Mouse (Mus musculus): ENCODE measurements around the gene Apoa5. TPM values are rescaled to one million over a fixed set of nuclear protein-coding genes. Genes with fewer than 3 reads are reported as not detected.

Gene Apoa5
- polyA plus RNA-seq (2012; fragmentation: generic; extraction: Trizol), result under 1 TPM in 1 of 2 experiments, not detected in 1; 0.02 TPM

GRCm38 (mm10) chr9:46268343-46268873 is at the start of gene Apoa5:
Apoa5 (plus strand) TSS chr9:46268633.

GRCm38 (mm10) chr9:46228491-46228890 is 39.9 kb upstream of the Apoa5 start, which contains the start of gene Apoa1:
Apoa1 (plus strand) TSS chr9:46228580.

GRCm38 (mm10) chr9:46235596-46235648 is 33.0 kb upstream of the Apoa5 start, which contains the start of gene Apoc3:
Apoc3 (minus strand) TSS chr9:46235636.

DNA sequence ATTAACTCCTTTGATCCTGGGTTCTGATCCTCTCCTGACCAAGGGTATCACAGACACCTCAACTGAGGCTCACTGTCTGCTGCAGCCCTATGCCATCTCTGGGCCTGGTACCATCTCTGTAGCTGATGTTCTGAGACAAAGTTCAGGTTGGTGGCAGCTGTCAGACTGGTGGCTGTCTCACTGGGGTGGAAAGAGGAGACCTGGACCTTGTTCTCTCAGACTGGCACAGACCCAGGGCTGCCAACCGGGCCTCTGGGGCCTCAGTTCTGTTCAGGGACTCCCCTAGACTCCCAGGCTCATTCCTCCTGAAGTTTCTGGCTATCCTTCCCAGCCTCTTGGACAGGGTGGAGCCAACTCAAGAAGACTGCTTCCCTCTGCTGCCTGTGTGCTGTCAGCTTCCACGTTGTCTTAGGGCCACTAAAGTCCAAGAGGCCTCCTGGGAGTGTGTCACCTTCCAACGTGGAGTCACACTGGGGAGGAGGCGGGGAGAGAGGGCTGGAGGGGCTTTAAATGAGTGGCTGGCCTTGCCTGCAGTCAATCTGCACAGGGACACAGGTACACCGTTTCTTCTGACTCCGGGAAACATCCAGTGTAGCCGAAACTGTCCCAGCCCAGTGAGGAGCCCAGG is 27.8 kb upstream of the Apoa5 start, which contains the start of gene Apoa4:
TSS of gene Apoa4 (plus strand) at position 171 of the 628 bp plus-strand sequence.

GRCm38 (mm10) chr9:46272677-46273454 is 4.4 kb downstream of the Apoa5 start, which contains the start of gene Zpr1:
Zpr1 (plus strand) TSS chr9:46273064.

DNA sequence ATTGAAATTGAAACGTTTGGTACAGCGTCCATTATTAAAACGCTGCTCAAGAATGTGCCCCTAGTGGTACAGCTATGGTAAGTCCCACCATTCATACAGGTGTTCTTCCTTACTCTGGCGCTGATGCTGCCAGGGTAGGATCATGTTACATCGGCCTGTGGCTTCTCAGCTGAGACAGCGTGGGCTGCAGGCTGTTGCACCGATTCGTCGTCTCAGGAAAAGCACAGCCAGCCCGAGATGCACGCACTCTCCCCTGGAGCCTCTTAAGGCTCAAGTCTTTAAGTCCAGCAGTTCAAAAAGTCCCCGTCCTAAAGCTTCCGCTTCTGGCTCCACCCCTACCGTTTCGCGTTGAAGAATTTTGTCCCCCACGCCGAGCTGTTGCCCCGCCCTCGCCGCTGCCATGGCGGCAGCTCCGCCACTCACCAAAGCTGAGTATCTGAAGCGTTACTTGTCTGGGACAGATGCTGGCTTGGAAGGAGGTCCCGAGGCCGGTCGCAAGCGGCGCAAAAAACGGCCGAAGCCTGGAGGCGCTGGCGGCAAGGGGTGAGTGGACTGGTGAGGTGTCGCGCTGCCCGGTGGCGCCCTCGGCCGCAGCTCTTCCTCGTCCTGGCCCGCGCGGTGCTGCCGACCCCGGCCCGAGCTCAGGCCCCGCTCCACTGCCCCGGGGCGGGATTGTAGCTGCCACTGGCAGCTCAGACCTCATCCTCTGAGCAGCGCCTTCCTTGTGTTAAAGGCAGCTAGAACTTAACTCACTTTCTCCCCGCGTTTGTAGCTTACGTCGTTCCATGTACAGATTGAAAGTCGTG is 14.4 kb downstream of the Apoa5 start, which contains the start of gene Bud13:
TSS of gene Bud13 (plus strand) at position 378 of the 806 bp plus-strand sequence.

GRCm38 (mm10) chr9:46319886-46320285 is 51.5 kb downstream of the Apoa5 start, which contains the start of gene 4931429L15Rik:
4931429L15Rik (minus strand) TSS chr9:46319986.

Other genes starting within 250 kb of the Apoa5 start
- gene Apoa1, start 40.1 kb upstream of the Apoa5 start, polyA plus RNA-seq (2012; fragmentation: generic; extraction: Trizol), result under 1 TPM; 0.07 to 0.09 TPM
- not detected for gene Apoc3, start 33.0 kb upstream of the Apoa5 start, polyA plus RNA-seq (2012; fragmentation: generic; extraction: Trizol)
- gene Apoa4, start 27.9 kb upstream of the Apoa5 start, polyA plus RNA-seq (2012; fragmentation: generic; extraction: Trizol), result not detected
- gene Zpr1, start 4.4 kb downstream of the Apoa5 start, polyA plus RNA-seq (2012; fragmentation: generic; extraction: Trizol), result 10 to 100 TPM; 19.9 to 33.7 TPM
- 10 to 100 TPM; 11.4 to 11.9 TPM for gene Bud13, start 14.4 kb downstream of the Apoa5 start, polyA plus RNA-seq (2012; fragmentation: generic; extraction: Trizol)
- gene 4931429L15Rik, start 51.4 kb downstream of the Apoa5 start, polyA plus RNA-seq (2012; fragmentation: generic; extraction: Trizol), result not detected

Measured in C3H10T1/2 (cell line).